Mouse (Mus musculus) ES-Bruce4 (cell line): ENCODE measurements at regions not wholly inside any gene's neighbourhood (a gene's known extent, or its start where the extent isn't known, plus 50 kb on each side); places are given as distances from the start of the nearest gene placed in this dataset.

Experiments
- CTCF ChIP-seq: IDR thresholded peaks from one replicate; pipeline ENCODE4 v1.8.1; 2011; ENCODE audit warnings: low read depth, low read length
- EP300 ChIP-seq: IDR thresholded peaks from 2 replicates; pipeline ENCODE4 v1.6.1; 2011; ENCODE audit warnings: low read depth, low read length; ENCODE audit not compliant: insufficient read depth
- POLR2A ChIP-seq: IDR thresholded peaks from one replicate; pipeline ENCODE4 v1.8.1; 2011; ENCODE audit warnings: low read length; ENCODE audit not compliant: insufficient read depth

DNA sequence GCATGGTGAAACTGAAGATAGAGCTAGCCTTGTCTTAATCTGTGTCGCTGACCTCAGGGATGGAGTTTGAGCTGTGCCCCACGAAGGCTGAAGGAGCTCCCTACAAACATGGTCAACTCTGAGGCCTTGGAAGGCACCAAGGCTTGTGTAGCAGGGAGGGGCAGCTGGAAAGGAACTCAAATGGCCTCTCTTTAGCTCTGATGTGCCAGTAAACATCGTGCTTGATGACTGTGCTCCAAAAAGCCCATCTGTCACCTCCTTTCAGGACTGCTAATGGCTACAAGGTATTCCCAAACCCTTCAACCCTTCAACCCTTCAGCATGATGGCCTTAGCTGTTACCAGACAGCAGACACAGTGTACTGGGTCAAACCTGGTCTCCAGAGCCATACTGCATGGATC, 334.3 kb upstream of the Npvf start:
- TF ChIP-seq CTCF, result no peak
- no peak for TF ChIP-seq POLR2A
- no peak for TF ChIP-seq EP300
